Mouse (Mus musculus) embryonic fibroblast, embryonic 13.5 days (primary cell): ENCODE data around the gene Rab7b. TPM values are rescaled to one million over a fixed set of nuclear protein-coding genes. Genes with fewer than 3 reads are reported as not detected.

Experiments
- H3K27ac ChIP-seq: 2 replicates; pipeline ENCODE4 v1.5.1; 2012; ENCODE audit warnings: low read length, control low read depth, inconsistent platforms; ENCODE audit not compliant: insufficient read depth
- H3K4me1 ChIP-seq: 2 replicates; pipeline ENCODE4 v1.6.1; 2011; ENCODE audit warnings: low read length; ENCODE audit not compliant: control insufficient read depth, insufficient read depth
- H3K4me3 ChIP-seq: 2 replicates; pipeline ENCODE4 v1.5.1; 2011; ENCODE audit warnings: mild to moderate bottlenecking, control low read depth, low read length; ENCODE audit not compliant: insufficient read depth
- CTCF ChIP-seq: IDR thresholded peaks from 2 replicates; pipeline ENCODE4 v1.5.1; 2011; ENCODE audit warnings: mild to moderate bottlenecking, control low read depth, low read length, moderate library complexity, borderline replicate concordance; ENCODE audit not compliant: insufficient read depth
- POLR2A ChIP-seq: IDR thresholded peaks from 2 replicates; pipeline ENCODE4 v1.6.1; 2011; ENCODE audit warnings: low read depth, mild to moderate bottlenecking, control low read depth, low read length, moderate library complexity
- polyA plus RNA-seq: library from polyadenylated mRNA; stranded (reverse); fragments of >200 nt; gene quantifications from 2 replicates; pipeline ENCODE4 v1.2.4, GENCODE M21; 2011; ENCODE audit warnings: low read depth; ENCODE audit not compliant: missing spikeins, insufficient read length

Rab7b gene
- polyA plus RNA-seq, 1 experiment, result 19.9 TPM

GRCm38 (mm10) chr1:131661749-131662148, 26.7 kb upstream of the Rab7b start:
- TF ChIP-seq POLR2A (no peak), CTCF (no peak)
- no peaks in the 10 kb centered on the region for H3K4me1 ChIP-seq
- H3K27ac ChIP-seq, result no peak overlapping the region
- H3K4me3 ChIP-seq, result no peak overlapping the region

- no peak overlapping the region for H3K27ac ChIP-seq
- H3K4me1 ChIP-seq, result no peaks in the 10 kb centered on the region
- H3K4me3 ChIP-seq, result no peak overlapping the region
- TF ChIP-seq POLR2A, result no peak
- no peak for TF ChIP-seq CTCF
Observed at GRCm38 (mm10) chr1:131663286-131663995, 25.1 kb upstream of the Rab7b start.

- TF ChIP-seq CTCF (no peak), POLR2A (no peak)
- Histone ChIP-seq H3K4me3 (no peak overlapping the region), H3K4me1 (no peaks in the 10 kb centered on the region), H3K27ac (no peak overlapping the region)
Observed at GRCm38 (mm10) chr1:131664136-131664535, 24.4 kb upstream of the Rab7b start.

- no peak overlapping the region for H3K4me3 ChIP-seq
- no peak for TF ChIP-seq CTCF
- no peak overlapping the region for H3K27ac ChIP-seq
- H3K4me1 ChIP-seq, result no peaks in the 10 kb centered on the region
Observed at GRCm38 (mm10) chr1:131665886-131666285, 22.6 kb upstream of the Rab7b start.

- TF ChIP-seq POLR2A (no peak), CTCF (no peak)
- Histone ChIP-seq H3K4me1 (no peaks in the 10 kb centered on the region), H3K27ac (no peak overlapping the region), H3K4me3 (no peak overlapping the region)
Observed at GRCm38 (mm10) chr1:131671113-131671512, 17.4 kb upstream of the Rab7b start.

- H3K4me3 ChIP-seq, result no peak overlapping the region
- no peaks in the 10 kb centered on the region for H3K4me1 ChIP-seq
- TF ChIP-seq CTCF (no peak), POLR2A (no peak)
- H3K27ac ChIP-seq, result no peak overlapping the region
Observed at GRCm38 (mm10) chr1:131672361-131672760, 16.1 kb upstream of the Rab7b start.

- Histone ChIP-seq H3K4me3 (no peak overlapping the region), H3K4me1 (no peaks in the 10 kb centered on the region), H3K27ac (no peak overlapping the region)
- TF ChIP-seq POLR2A, result no peak
Observed at GRCm38 (mm10) chr1:131679644-131680043, 8.9 kb upstream of the Rab7b start.

GRCm38 (mm10) chr1:131687739-131688138, 756 bp upstream of the Rab7b start:
- TF ChIP-seq CTCF, result no peak
- no peak for TF ChIP-seq POLR2A
- no peak overlapping the region for H3K4me3 ChIP-seq
- H3K4me1 ChIP-seq, result peaks cover 20% of the 10 kb centered on the region
- no peak overlapping the region for H3K27ac ChIP-seq

GRCm38 (mm10) chr1:131689016-131689415, 521 bp downstream of the Rab7b start:
- H3K4me1 ChIP-seq, result peaks cover 20% of the 10 kb centered on the region
- peak overlapping the region; percentile 20 for H3K4me3 ChIP-seq
- TF ChIP-seq POLR2A (no peak), CTCF (no peak)
- H3K27ac ChIP-seq, result peak overlapping the region; percentile 30

GRCm38 (mm10) chr1:131689899-131690298, 1.4 kb downstream of the Rab7b start:
- H3K4me3 ChIP-seq, result no peak overlapping the region
- TF ChIP-seq POLR2A (no peak), CTCF (no peak)
- peaks cover 20% of the 10 kb centered on the region for H3K4me1 ChIP-seq
- H3K27ac ChIP-seq, result peak overlapping the region; percentile 81
